Mouse (Mus musculus) heart, postnatal 14 days (tissue): Measurements from ENCODE around the gene Ccdc88b. TPM values are rescaled to one million over a fixed set of nuclear protein-coding genes. Genes with fewer than 3 reads are reported as not detected.

Source experiments
- DNase-seq, 2 experiments: peaks; one replicate each; pipeline ENCODE4 v3.0.0; 2021 to 2022
- intact Hi-C: fragments of 180-260 bp; cut with DNase I; formaldehyde crosslinking; loops from one replicate; pipeline ENCODE4 v1.15.1; 2025
- total RNA-seq, 2 experiments: library from RNA; stranded (reverse); gene quantifications; 2 replicates each; pipeline ENCODE4 v1.2.3; 2021

The Ccdc88b gene
- total RNA-seq, 2 experiments from 2014 or later: 1.0 to 1.7 TPM

GRCm38 (mm10) chr19:6859032-6859651, 1.1 kb upstream of the Ccdc88b start:
- DNase-seq: no peak
- intact Hi-C loops: no loop called here

- intact Hi-C loops: no loop called here
- DNase-seq: no peak
Observed at GRCm38 (mm10) chr19:6857391-6858005, 513 bp downstream of the Ccdc88b start.

- DNase-seq: no peak
- intact Hi-C loops: no loop called here
Observed at GRCm38 (mm10) chr19:6857003-6857360, 1.0 kb downstream of the Ccdc88b start.

GRCm38 (mm10) chr19:6856281-6857002, 1.6 kb downstream of the Ccdc88b start:
- DNase-seq: peak; percentile 26 to 44
- intact Hi-C loops: no loop called here

- intact Hi-C loops: no loop called here
- peak; percentile 35 to 59 for DNase-seq
Observed at GRCm38 (mm10) chr19:6855225-6856031, 2.6 kb downstream of the Ccdc88b start.

- intact Hi-C loops: no loop called here
- no peak for DNase-seq
Observed at GRCm38 (mm10) chr19:6854658-6855057, 3.4 kb downstream of the Ccdc88b start.

- no peak for DNase-seq
- intact Hi-C loops: no loop called here
Observed at GRCm38 (mm10) chr19:6853903-6854302, 4.1 kb downstream of the Ccdc88b start.

- intact Hi-C loops: no loop called here
- DNase-seq: no peak
Observed at GRCm38 (mm10) chr19:6852393-6853305, 5.4 kb downstream of the Ccdc88b start.

GRCm38 (mm10) chr19:6851497-6851896, 6.5 kb downstream of the Ccdc88b start:
- no peak for DNase-seq
- intact Hi-C loops: no loop called here

- no peak for DNase-seq
- intact Hi-C loops: no loop called here
Observed at GRCm38 (mm10) chr19:6849506-6850068, 8.4 kb downstream of the Ccdc88b start.

- intact Hi-C loops: no loop called here
Observed at GRCm38 (mm10) chr19:6847841-6848517, 10.0 kb downstream of the Ccdc88b start.

GRCm38 (mm10) chr19:6846050-6846449, 12.0 kb downstream of the Ccdc88b start:
- intact Hi-C loops: no loop called here
- no peak for DNase-seq

More at GRCm38 (mm10) chr19:6847841-6848517, 10.0 kb downstream of the Ccdc88b start:
- DNase-seq: no peak

- intact Hi-C loops: no loop called here
- no peak for DNase-seq
Observed at GRCm38 (mm10) chr19:6842353-6842752, 15.7 kb downstream of the Ccdc88b start.

GRCm38 (mm10) chr19:6841292-6841597, 16.8 kb downstream of the Ccdc88b start:
- intact Hi-C loops: loop anchor here (2.0 kb wide), 1 partner anchor 68 kb away; the partner anchor contains the start of gene Trmt112

GRCm38 (mm10) chr19:6840475-6841291, 17.3 kb downstream of the Ccdc88b start, which contains the start of gene Rps6ka4:
Rps6ka4 (minus strand) TSS chr19:6840636.
- peak; percentile 85 to 86 for DNase-seq
- intact Hi-C loops: loop anchor here (2.0 kb wide), 1 partner anchor 68 kb away; the partner anchor contains the start of gene Trmt112

More at GRCm38 (mm10) chr19:6841292-6841597, 16.8 kb downstream of the Ccdc88b start:
- no peak for DNase-seq

GRCm38 (mm10) chr19:6839615-6840474, 18.2 kb downstream of the Ccdc88b start:
- intact Hi-C loops: loop anchor here (2.0 kb wide), 1 partner anchor 69 kb away; the partner anchor contains the start of gene Trmt112
- peak in 1 of 2 experiments; percentile 23 for DNase-seq

GRCm38 (mm10) chr19:6832363-6832762, 25.6 kb downstream of the Ccdc88b start:
- intact Hi-C loops: no loop called here
- no peak for DNase-seq
